Mouse (Mus musculus) intestine, postnatal 0 days (tissue): Measurements from ENCODE around the gene Car5a. TPM values are rescaled to one million over a fixed set of nuclear protein-coding genes. Genes with fewer than 3 reads are reported as not detected.
A peak's percentile ranks its signal among the peaks of the same experiment; 100 is the strongest.

Experiments used
- ATAC-seq: fragments of 200-750 bp; cut with Nextera tagmentation; 2 replicates; pipeline ENCODE4 v1.8.0; 2017; ENCODE audit warnings: mild to moderate bottlenecking, moderate TSS enrichment, moderate library complexity
- H3K27ac ChIP-seq: fragments of 300-500 bp; sonication (generic); 2 replicates; pipeline ENCODE4 v1.5.1; 2014; ENCODE audit warnings: mild to moderate bottlenecking, low read depth, low read length, moderate library complexity
- H3K27me3 ChIP-seq: fragments of 300-500 bp; sonication (generic); replicated peaks from 2 replicates; pipeline ENCODE4 v1.6.1; 2014; ENCODE audit warnings: low read length, mixed read lengths; ENCODE audit not compliant: control insufficient read depth, insufficient read depth
- H3K36me3 ChIP-seq: fragments of 300-500 bp; sonication (generic); 2 replicates; pipeline ENCODE4 v1.6.1; 2014; ENCODE audit warnings: mild to moderate bottlenecking, moderate library complexity; ENCODE audit not compliant: control insufficient read depth, insufficient read depth
- H3K4me1 ChIP-seq: fragments of 300-500 bp; sonication (generic); replicated peaks from 2 replicates; pipeline ENCODE4 v1.6.1; 2014; ENCODE audit warnings: antibody characterized with exemption, low read length, mixed read lengths; ENCODE audit not compliant: control insufficient read depth, insufficient read depth
- H3K4me2 ChIP-seq: fragments of 300-500 bp; sonication (generic); replicated peaks from 2 replicates; pipeline ENCODE4 v1.6.1; 2014; ENCODE audit warnings: low read depth, mild to moderate bottlenecking, moderate library complexity
- H3K4me3 ChIP-seq: fragments of 300-500 bp; sonication (generic); 2 replicates; pipeline ENCODE4 v1.5.1; 2014; ENCODE audit warnings: low read depth, low read length
- H3K9ac ChIP-seq: fragments of 300-500 bp; sonication (generic); 2 replicates; pipeline ENCODE4 v1.6.1; 2014; ENCODE audit warnings: mild to moderate bottlenecking, low read depth, low read length
- H3K9me3 ChIP-seq: fragments of 300-500 bp; sonication (generic); 2 replicates; pipeline ENCODE4 v1.6.1; 2016; ENCODE audit warnings: mixed run types; ENCODE audit not compliant: control insufficient read depth
- CTCF ChIP-seq: sonication (generic); IDR thresholded peaks from 2 replicates; pipeline ENCODE4 v1.5.1; 2016; ENCODE audit warnings: low read depth, mild to moderate bottlenecking, control low read depth, antibody characterized with exemption, moderate library complexity
- WGBS: fragments of 180-500 bp; shearing (Covaris S2); extraction: QIAGEN DNeasy Blood & Tissue Kit; methylation state at CpG from one replicate; pipeline ENCODE4 v1.1.7; 2014; 5-methylcytosine and 5-hydroxymethylcytosine counted together
- microRNA-seq: library from miRNA; unstranded; fragments of <30 nt; microRNA quantifications from one replicate; pipeline ENCODE4, GENCODE M21; 2016
- polyA plus RNA-seq: library from polyadenylated mRNA; unstranded; fragments of >200 nt; fragmentation: Nextera tagmentation; extraction: Ambion mirVana; gene quantifications from 2 replicates; pipeline ENCODE4 v1.2.1, GENCODE M21; 2015

Car5a gene
- polyA plus RNA-seq, 1 experiment from 2014 or later: 10.1 TPM

DNA sequence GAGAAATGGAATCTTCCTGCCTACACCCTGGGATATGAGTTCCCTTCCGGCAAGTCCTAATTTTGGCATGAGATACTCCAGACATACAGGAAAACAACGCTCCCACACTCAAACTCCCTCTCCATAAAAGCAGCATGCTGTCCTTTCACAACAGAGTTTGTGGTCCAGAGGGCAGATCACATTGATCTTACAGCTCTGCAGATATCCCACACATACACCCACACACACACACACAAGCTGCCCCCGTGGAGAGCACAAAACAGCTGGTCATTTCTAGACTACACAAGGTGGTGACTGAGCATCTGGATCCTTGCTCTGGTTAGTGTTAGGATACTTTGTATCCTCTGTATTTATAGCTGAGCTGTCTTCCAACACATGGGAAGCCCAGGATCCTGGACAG, 69.7 kb downstream of the Car5a start:
- H3K4me2 ChIP-seq: no peak overlapping the region
- 61% methylated on average over 3 of the region's 3 CpGs for WGBS
- no peaks in the 10 kb centered on the region for H3K36me3 ChIP-seq
- H3K4me1 ChIP-seq: peaks cover 8% of the 10 kb centered on the region; the same call in 1 of the 2 replicates
- H3K4me3 ChIP-seq: no peak overlapping the region
- TF ChIP-seq CTCF: no peak
- no peaks in the 10 kb centered on the region for H3K27me3 ChIP-seq
- H3K9me3 ChIP-seq: no peaks in the 10 kb centered on the region
- H3K9ac ChIP-seq: no peak overlapping the region
- ATAC-seq: no peak
- H3K27ac ChIP-seq: no peak overlapping the region

GRCm38 (mm10) chr8:121874031-121874430, 70.7 kb downstream of the Car5a start:
- H3K9ac ChIP-seq: no peak overlapping the region
- H3K27me3 ChIP-seq: no peaks in the 10 kb centered on the region
- H3K4me3 ChIP-seq: no peak overlapping the region
- H3K36me3 ChIP-seq: no peaks in the 10 kb centered on the region
- no peak overlapping the region for H3K4me2 ChIP-seq
- H3K4me1 ChIP-seq: peaks cover 8% of the 10 kb centered on the region; the same call in 1 of the 2 replicates
- H3K9me3 ChIP-seq: no peaks in the 10 kb centered on the region
- TF ChIP-seq CTCF: peak; percentile 95
- peak; percentile 29 for ATAC-seq
- WGBS: 49% methylated on average over 9 of the region's 9 CpGs
- H3K27ac ChIP-seq: no peak overlapping the region

- no peak overlapping the region for H3K9ac ChIP-seq
- peaks cover 8% of the 10 kb centered on the region; the same call in 1 of the 2 replicates for H3K4me1 ChIP-seq
- no peak overlapping the region for H3K4me3 ChIP-seq
- peak; percentile 28 for TF ChIP-seq CTCF
- H3K9me3 ChIP-seq: no peaks in the 10 kb centered on the region
- H3K27me3 ChIP-seq: no peaks in the 10 kb centered on the region
- WGBS: 7% methylated on average over 10 of the region's 10 CpGs
- H3K4me2 ChIP-seq: peak overlapping the region; percentile 38; the same call in 1 of the 2 replicates
- H3K36me3 ChIP-seq: no peaks in the 10 kb centered on the region
- H3K27ac ChIP-seq: no peak overlapping the region
- ATAC-seq: 0 out of 2 replicates have a peak, but pooled peaks have one; percentile 23
Observed at GRCm38 (mm10) chr8:121871833-121872440, 72.8 kb downstream of the Car5a start.

GRCm38 (mm10) chr8:121870190-121870589, 74.5 kb downstream of the Car5a start:
- no peak for ATAC-seq
- no peaks in the 10 kb centered on the region for H3K36me3 ChIP-seq
- TF ChIP-seq CTCF: no peak
- no peak overlapping the region for H3K27ac ChIP-seq
- WGBS: 76% methylated on average over 2 of the region's 2 CpGs
- H3K4me2 ChIP-seq: no peak overlapping the region
- no peak overlapping the region for H3K4me3 ChIP-seq
- H3K27me3 ChIP-seq: no peaks in the 10 kb centered on the region
- H3K9ac ChIP-seq: no peak overlapping the region
- peaks cover 8% of the 10 kb centered on the region; the same call in 1 of the 2 replicates for H3K4me1 ChIP-seq
- no peaks in the 10 kb centered on the region for H3K9me3 ChIP-seq

- Histone ChIP-seq H3K27me3 (no peaks in the 10 kb centered on the region), H3K4me3 (no peak overlapping the region), H3K36me3 (no peaks in the 10 kb centered on the region), H3K9me3 (no peaks in the 10 kb centered on the region), H3K27ac (no peak overlapping the region), H3K4me1 (peaks cover 8% of the 10 kb centered on the region; the same call in 1 of the 2 replicates), H3K4me2 (no peak overlapping the region), H3K9ac (no peak overlapping the region)
- TF ChIP-seq CTCF: no peak
- no peak for ATAC-seq
- 69% methylated on average over 7 of the region's 7 CpGs for WGBS
Observed at GRCm38 (mm10) chr8:121868896-121869295, 75.8 kb downstream of the Car5a start.

DNA sequence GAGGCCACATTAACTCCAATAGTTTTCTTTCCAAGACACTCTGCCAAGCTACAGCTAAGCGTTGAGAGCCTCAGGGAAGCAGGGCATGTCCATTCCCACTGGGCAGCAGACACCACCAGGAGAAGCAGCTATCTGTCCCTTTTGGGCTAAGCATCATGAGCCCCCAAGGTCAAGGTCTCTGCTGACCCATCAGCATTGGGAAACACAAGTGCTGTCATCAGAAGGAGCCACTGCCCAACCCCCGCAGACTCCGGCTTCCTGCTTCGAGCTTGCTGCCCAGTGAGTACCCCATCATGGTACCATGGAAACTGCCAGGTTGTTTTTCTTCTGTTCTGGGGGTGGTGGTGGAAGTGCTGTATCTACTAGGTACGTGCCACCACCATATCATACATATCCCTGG, 76.5 kb downstream of the Car5a start:
- Histone ChIP-seq H3K36me3 (no peaks in the 10 kb centered on the region), H3K4me2 (no peak overlapping the region), H3K9me3 (no peaks in the 10 kb centered on the region), H3K27ac (no peak overlapping the region), H3K9ac (no peak overlapping the region), H3K4me3 (no peak overlapping the region), H3K4me1 (peaks cover 8% of the 10 kb centered on the region; the same call in 1 of the 2 replicates), H3K27me3 (no peaks in the 10 kb centered on the region)
- TF ChIP-seq CTCF: no peak
- WGBS: 81% methylated on average over 5 of the region's 5 CpGs
- ATAC-seq: no peak

Small RNA genes lying within 50 kb of the gene (microRNA-seq; reads per million reads assigned to microRNA genes)
- not detected for gene Mir7237

Other genes starting within 250 kb of the Car5a start
- 2.8 and 3.0 TPM in 2 replicates for gene Jph3, start 215.3 kb downstream of the Car5a start, polyA plus RNA-seq
- gene Klhdc4, start 115.3 kb downstream of the Car5a start, polyA plus RNA-seq: 10.7 and 12.1 TPM in 2 replicates
- 4.7 and 6.1 TPM in 2 replicates for gene Slc7a5, start 37.2 kb downstream of the Car5a start, polyA plus RNA-seq
- gene Banp, start 4.8 kb upstream of the Car5a start, polyA plus RNA-seq: 9.4 and 9.5 TPM in 2 replicates